Mouse (Mus musculus): ENCODE results near the gene Tenm3.

Gene Tenm3

GRCm38 (mm10) chr8:48281855-48282254, 561.9 kb downstream of the Tenm3 start:
- DNase-seq (ENCODE audit: low spot score in 2 of 2): no peak

- no peak for DNase-seq (ENCODE audit: low spot score in 2 of 2)
Observed at GRCm38 (mm10) chr8:48279360-48279759, 564.4 kb downstream of the Tenm3 start.

- DNase-seq (ENCODE audit: low spot score in 2 of 2): no peak
Observed at GRCm38 (mm10) chr8:48277986-48278635, 565.6 kb downstream of the Tenm3 start.

- no peak for DNase-seq (ENCODE audit: low spot score in 2 of 2)
Observed at GRCm38 (mm10) chr8:48275066-48275465, 568.7 kb downstream of the Tenm3 start.

- DNase-seq (ENCODE audit: low spot score in 2 of 2): no peak
Observed at GRCm38 (mm10) chr8:48274566-48274965, 569.2 kb downstream of the Tenm3 start.

- no peak for DNase-seq (ENCODE audit: low spot score in 2 of 2)
Observed at GRCm38 (mm10) chr8:48268638-48269037, 575.1 kb downstream of the Tenm3 start.

GRCm38 (mm10) chr8:48260265-48260664, 583.5 kb downstream of the Tenm3 start:
- DNase-seq (ENCODE audit: low spot score in 2 of 2): no peak

- no peak for DNase-seq (ENCODE audit: low spot score in 2 of 2)
Observed at GRCm38 (mm10) chr8:48259832-48260231, 583.9 kb downstream of the Tenm3 start.

- no peak for DNase-seq (ENCODE audit: low spot score in 2 of 2)
Observed at GRCm38 (mm10) chr8:48243876-48244275, 599.9 kb downstream of the Tenm3 start.

- DNase-seq (ENCODE audit: low spot score in 2 of 2): no peak
Observed at GRCm38 (mm10) chr8:48240917-48241531, 602.7 kb downstream of the Tenm3 start.

GRCm38 (mm10) chr8:48236968-48237367, 606.8 kb downstream of the Tenm3 start:
- DNase-seq (ENCODE audit: low spot score in 2 of 2): no peak

- DNase-seq (ENCODE audit: low spot score in 2 of 2): no peak
Observed at GRCm38 (mm10) chr8:48232927-48233326, 610.8 kb downstream of the Tenm3 start.

GRCm38 (mm10) chr8:48231882-48232281, 611.9 kb downstream of the Tenm3 start:
- DNase-seq (ENCODE audit: low spot score in 2 of 2): no peak

- DNase-seq (ENCODE audit: low spot score in 2 of 2): no peak
Observed at GRCm38 (mm10) chr8:48231389-48231788, 612.4 kb downstream of the Tenm3 start.

- DNase-seq (ENCODE audit: low spot score in 2 of 2): no peak
Observed at GRCm38 (mm10) chr8:48228676-48229075, 615.1 kb downstream of the Tenm3 start.

GRCm38 (mm10) chr8:48224753-48225152, 619.0 kb downstream of the Tenm3 start:
- DNase-seq (ENCODE audit: low spot score in 2 of 2): no peak

- peak; percentile 89 to 95 for DNase-seq (ENCODE audit: low spot score in 2 of 2)
Observed at GRCm38 (mm10) chr8:48222429-48222769, 621.4 kb downstream of the Tenm3 start.

GRCm38 (mm10) chr8:48221724-48222428, 621.9 kb downstream of the Tenm3 start:
- DNase-seq (ENCODE audit: low spot score in 2 of 2): no peak

- DNase-seq (ENCODE audit: low spot score in 2 of 2): no peak
Observed at GRCm38 (mm10) chr8:48221304-48221703, 622.4 kb downstream of the Tenm3 start.

GRCm38 (mm10) chr8:48220529-48221181, 623.1 kb downstream of the Tenm3 start:
- DNase-seq (ENCODE audit: low spot score in 2 of 2): no peak

- DNase-seq (ENCODE audit: low spot score in 2 of 2): peak in 1 of 2 experiments; percentile 44
Observed at GRCm38 (mm10) chr8:48215071-48215501, 628.7 kb downstream of the Tenm3 start.

- no peak for DNase-seq (ENCODE audit: low spot score in 2 of 2)
Observed at GRCm38 (mm10) chr8:48214386-48214785, 629.4 kb downstream of the Tenm3 start.
